Mouse (Mus musculus): ENCODE results near the gene Smg5. TPM values are rescaled to one million over a fixed set of nuclear protein-coding genes. Genes with fewer than 3 reads are reported as not detected.
"Not testable (repeated sequence)": the region's sequence is repeated elsewhere in the genome, so short reads cannot be mapped to it uniquely, and the experiment has no call there.

Smg5 gene
- polyA plus RNA-seq (2014; fragmentation: Nextera tagmentation; extraction: Ambion mirVana) = 47.8 and 54.4 TPM in 2 replicates

DNA sequence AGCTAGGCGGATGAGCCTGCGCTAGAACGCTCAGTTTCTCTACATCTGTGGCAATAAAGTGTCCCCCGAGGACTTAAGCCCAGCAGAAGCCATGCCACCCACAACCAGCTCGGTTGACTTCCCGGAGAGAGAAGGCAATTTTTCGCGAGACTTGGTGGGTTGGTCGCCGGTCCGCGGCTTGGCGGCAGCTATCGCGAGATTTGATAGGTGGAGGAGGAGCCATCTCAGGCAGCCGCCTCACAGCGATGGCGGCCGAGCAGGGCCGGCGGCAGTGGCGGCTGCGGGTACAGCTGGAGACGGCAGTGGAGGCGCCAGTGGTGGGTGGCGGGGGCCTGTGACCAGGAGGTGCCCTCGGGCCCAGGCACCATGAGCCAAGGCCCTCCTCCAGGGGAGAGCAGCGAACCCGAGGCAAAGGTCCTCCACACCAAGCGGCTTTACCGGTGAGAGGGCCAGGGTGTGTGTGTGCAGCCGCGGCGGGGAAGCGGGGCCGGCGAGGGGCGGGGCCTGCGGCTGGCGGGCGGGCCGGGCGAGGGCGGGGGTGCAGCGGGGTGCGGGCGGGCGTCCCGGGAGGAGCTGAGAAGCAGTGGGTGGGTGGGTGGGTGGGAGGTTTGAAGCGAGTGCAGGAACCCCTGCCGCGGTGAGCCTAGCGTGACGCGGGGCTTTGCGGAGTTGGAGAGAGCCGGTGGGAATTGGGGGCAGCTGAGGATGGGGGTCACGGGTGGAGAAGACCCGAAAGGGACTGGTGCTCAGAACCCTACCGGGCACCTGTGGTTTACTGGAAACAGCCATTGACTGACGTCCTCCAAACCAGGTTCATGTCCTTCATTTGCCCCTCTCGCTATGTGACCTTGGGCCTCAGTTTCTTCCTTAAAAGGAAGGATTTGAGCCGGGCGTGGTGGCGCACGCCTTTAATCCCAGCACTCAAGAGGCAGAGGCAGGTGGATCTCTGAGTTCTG lies at the start of gene Smg5, which contains the start of gene Tmem79:
TSS of gene Smg5 (plus strand) at position 203 of the 956 bp plus-strand sequence.
TSS of gene Tmem79 (minus strand) at position 91 of the 956 bp plus-strand sequence.
- no peak for TF ChIP-seq CTCF (IDR thresholded peaks at IDR 0.05; ENCODE audit: low read depth)
- H3K4me1 ChIP-seq (ENCODE audit: insufficient read depth) = peaks cover 13% of the 10 kb centered on the region
- 1% methylated on average over 53 of the region's 66 CpGs for WGBS
- ATAC-seq (ENCODE audit: insufficient read depth) (peak; percentile 94), DNase-seq (peak; percentile 98)
- H3K4me2 ChIP-seq = peak within 1 kb of the TSS; percentile 83
- H3K36me3 ChIP-seq (ENCODE audit: insufficient read depth) = 0 out of 2 replicates have a peak, but pooled peaks cover 6% of the 10 kb centered on the region
- no peaks in the 10 kb centered on the region for H3K27me3 ChIP-seq (ENCODE audit: insufficient read depth, low read length)
- H3K4me3 ChIP-seq (ENCODE audit: low read depth, low read length) = peak within 1 kb of the TSS; percentile 76
- peak within 1 kb of the TSS; percentile 97 for H3K27ac ChIP-seq (ENCODE audit: low read depth)
- peak within 1 kb of the TSS; percentile 86 for H3K9ac ChIP-seq
- no peaks in the 10 kb centered on the region for H3K9me3 ChIP-seq (ENCODE audit: low read depth, low read length)

DNA sequence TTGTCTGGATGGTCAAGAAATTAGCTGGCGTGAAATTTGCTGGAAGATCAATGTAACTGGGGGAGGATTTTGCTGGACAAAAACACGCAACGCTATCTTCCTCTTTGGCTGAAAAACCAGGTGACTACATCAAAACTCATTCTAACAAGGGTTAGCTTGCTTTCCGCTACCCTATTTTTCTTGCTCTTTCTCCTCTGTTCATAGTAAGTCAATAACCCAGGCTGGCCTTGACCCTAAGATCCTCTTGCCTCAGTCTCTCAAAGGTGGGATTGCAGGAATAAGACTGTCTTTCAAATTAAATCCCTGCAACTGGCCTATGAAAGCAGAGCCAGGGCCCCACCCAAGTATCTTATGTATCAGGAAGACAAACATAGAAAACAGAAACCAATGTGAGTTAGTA lies 49.0 kb upstream of the Smg5 start, which contains the start of gene Gm38392:
TSS of gene Gm38392 (minus strand) at position 101 of the 400 bp plus-strand sequence.
- H3K36me3 ChIP-seq (ENCODE audit: insufficient read depth) = no peaks in the 10 kb centered on the region
- no peak within 1 kb of the TSS for H3K27ac ChIP-seq (ENCODE audit: low read depth)
- H3K4me2 ChIP-seq = no peak within 1 kb of the TSS

DNA sequence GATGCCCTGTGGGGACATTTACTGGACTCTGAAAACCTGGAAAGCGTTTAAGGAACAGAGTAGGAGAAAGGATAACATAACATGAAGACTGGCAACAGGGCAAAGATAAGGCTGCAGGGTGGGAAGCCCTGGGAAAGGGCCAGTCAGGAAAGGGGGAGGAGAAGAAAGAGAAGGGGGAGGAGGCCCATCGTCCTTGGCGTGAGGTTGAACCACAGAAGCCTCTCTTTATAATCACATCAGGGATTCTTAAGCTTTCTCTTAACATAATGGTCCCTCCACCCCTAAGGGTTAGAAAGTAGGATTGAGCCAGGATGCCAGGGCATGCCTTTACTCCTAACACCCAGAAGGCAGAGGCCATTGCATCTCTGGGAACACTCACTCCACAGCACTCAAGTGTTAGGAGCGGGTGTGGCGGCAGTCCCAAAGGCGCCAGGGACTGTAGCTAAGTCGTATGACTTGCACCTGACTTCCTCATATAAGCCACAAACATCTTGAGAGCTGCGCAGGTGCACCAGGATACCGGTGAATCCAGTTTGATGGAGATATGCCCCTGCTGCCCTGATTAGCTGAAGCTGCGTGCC lies 47.8 kb upstream of the Smg5 start:
- H3K4me3 ChIP-seq (ENCODE audit: low read depth, low read length); DNase-seq; H3K27ac ChIP-seq (ENCODE audit: low read depth); H3K27me3 ChIP-seq (ENCODE audit: insufficient read depth, low read length); H3K9ac ChIP-seq; H3K4me1 ChIP-seq (ENCODE audit: insufficient read depth); H3K9me3 ChIP-seq (ENCODE audit: low read depth, low read length); H3K36me3 ChIP-seq (ENCODE audit: insufficient read depth); ATAC-seq (ENCODE audit: insufficient read depth); H3K4me2 ChIP-seq: not testable (repeated sequence)
- 81% methylated on average over 8 of the region's 10 CpGs for WGBS

More for the DNA sequence above, 49.0 kb upstream of the Smg5 start, which contains the start of gene Gm38392:
- Histone ChIP-seq H3K4me3 (ENCODE audit: low read depth, low read length) (no peak within 1 kb of the TSS), H3K9me3 (ENCODE audit: low read depth, low read length) (no peaks in the 10 kb centered on the region), H3K27me3 (ENCODE audit: insufficient read depth, low read length) (no peaks in the 10 kb centered on the region), H3K9ac (no peak within 1 kb of the TSS), H3K4me1 (ENCODE audit: insufficient read depth) (no peaks in the 10 kb centered on the region)
- WGBS = over 99% methylated on average over 4 of the region's 4 CpGs
- no peak for TF ChIP-seq CTCF (IDR thresholded peaks at IDR 0.05; ENCODE audit: low read depth)
- ATAC-seq (ENCODE audit: insufficient read depth) (no peak), DNase-seq (no peak)

DNA sequence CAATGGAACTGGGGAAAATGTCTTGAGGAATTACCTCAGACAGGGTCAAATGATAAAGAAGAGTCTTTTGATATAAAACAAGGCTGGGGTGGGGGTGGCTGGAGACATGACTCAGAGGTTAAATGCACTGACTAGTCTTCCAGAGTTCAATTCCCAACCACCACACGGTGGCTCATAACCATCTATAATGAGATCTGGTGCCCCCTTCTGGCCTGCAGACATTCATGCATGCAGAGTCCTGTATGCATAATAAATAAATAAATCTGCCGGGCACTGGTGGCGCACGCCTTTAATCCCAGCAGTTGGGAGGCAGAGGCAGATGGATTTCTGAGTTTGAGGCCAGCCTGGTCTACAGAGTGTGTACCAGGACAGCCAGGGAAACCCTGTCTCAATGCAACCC lies 44.1 kb upstream of the Smg5 start:
- no peaks in the 10 kb centered on the region for H3K27me3 ChIP-seq (ENCODE audit: insufficient read depth, low read length)
- H3K27ac ChIP-seq (ENCODE audit: low read depth) = no peak overlapping the region
- 52% methylated on average over 4 of the region's 4 CpGs for WGBS
- no peak overlapping the region for H3K4me2 ChIP-seq
- ATAC-seq (ENCODE audit: insufficient read depth) (no peak), DNase-seq (peak; percentile 42)
- H3K4me1 ChIP-seq (ENCODE audit: insufficient read depth) = no peaks in the 10 kb centered on the region
- peak; percentile 54 for TF ChIP-seq CTCF (IDR thresholded peaks at IDR 0.05; ENCODE audit: low read depth)
- 0 out of 2 replicates have a peak, but pooled peaks cover 2% of the 10 kb centered on the region for H3K36me3 ChIP-seq (ENCODE audit: insufficient read depth)
- no peaks in the 10 kb centered on the region for H3K9me3 ChIP-seq (ENCODE audit: low read depth, low read length)
- H3K9ac ChIP-seq = no peak overlapping the region
- no peak overlapping the region for H3K4me3 ChIP-seq (ENCODE audit: low read depth, low read length)

DNA sequence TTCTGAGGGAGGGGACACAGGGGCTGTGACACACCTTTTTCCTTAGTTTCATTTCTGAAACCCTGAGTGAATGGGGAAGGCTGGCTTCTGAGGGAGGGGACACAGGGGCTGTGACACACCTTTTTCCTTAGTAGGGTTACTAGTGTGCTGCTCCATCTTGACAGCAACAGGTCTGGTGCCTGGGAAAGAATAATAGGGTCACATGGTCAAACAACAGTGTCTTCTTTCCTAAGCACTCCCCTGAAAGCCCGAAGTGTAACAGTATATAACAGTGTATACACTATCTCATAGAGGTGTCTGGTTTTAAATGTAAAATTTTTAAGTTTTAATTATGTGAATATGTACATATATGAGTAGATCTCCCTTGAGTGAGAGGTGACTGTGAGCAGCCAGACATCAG lies 40.8 kb upstream of the Smg5 start:
- H3K27ac ChIP-seq (ENCODE audit: low read depth); ATAC-seq (ENCODE audit: insufficient read depth); H3K27me3 ChIP-seq (ENCODE audit: insufficient read depth, low read length); DNase-seq; H3K9me3 ChIP-seq (ENCODE audit: low read depth, low read length); H3K4me1 ChIP-seq (ENCODE audit: insufficient read depth): not testable (repeated sequence)
- Histone ChIP-seq H3K4me2 (peak overlapping the region; percentile 85), H3K4me3 (ENCODE audit: low read depth, low read length) (peak overlapping the region; percentile 68), H3K36me3 (ENCODE audit: insufficient read depth) (peaks cover 21% of the 10 kb centered on the region), H3K9ac (peak overlapping the region; percentile 68; the same call in 1 of the 2 replicates)
- 49% methylated on average over 1 of the region's 1 CpGs for WGBS

DNA sequence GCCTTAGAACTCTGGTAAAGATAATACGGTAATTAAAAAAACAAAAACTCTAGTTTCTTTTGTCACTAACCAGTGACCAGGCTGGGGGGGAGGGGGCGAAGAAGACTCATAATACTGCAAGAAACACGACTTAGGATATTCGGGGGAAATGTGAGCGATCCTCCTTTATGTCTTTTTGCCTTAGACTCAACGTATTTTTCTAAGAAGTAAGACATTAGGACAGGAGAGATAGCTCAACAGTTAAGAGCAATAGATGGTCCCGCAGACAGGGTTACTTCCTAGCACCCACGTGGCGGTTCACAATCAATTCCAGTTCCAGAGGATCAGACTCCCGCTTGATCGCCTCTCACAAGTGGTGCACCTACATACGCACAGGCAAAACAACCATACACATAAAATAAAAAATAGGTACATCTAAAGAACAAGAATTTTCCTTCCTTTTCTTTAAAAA lies 39.9 kb upstream of the Smg5 start:
- no peak for DNase-seq

More for the DNA sequence above, 39.9 kb upstream of the Smg5 start:
- Histone ChIP-seq H3K27ac (ENCODE audit: low read depth) (peak overlapping the region; percentile 96), H3K4me3 (ENCODE audit: low read depth, low read length) (peak overlapping the region; percentile 68), H3K27me3 (ENCODE audit: insufficient read depth, low read length) (no peaks in the 10 kb centered on the region), H3K9ac (peak overlapping the region; percentile 68), H3K36me3 (ENCODE audit: insufficient read depth) (peaks cover 30% of the 10 kb centered on the region), H3K9me3 (ENCODE audit: low read depth, low read length) (no peaks in the 10 kb centered on the region), H3K4me2 (peak overlapping the region; percentile 85), H3K4me1 (ENCODE audit: insufficient read depth) (peaks cover 5% of the 10 kb centered on the region)
- WGBS = 2% methylated on average over 12 of the region's 12 CpGs
- no peak for TF ChIP-seq CTCF (IDR thresholded peaks at IDR 0.05; ENCODE audit: low read depth)
- peak; percentile 26; the same call in 1 of the 2 replicates for ATAC-seq (ENCODE audit: insufficient read depth)
